Mouse (Mus musculus): Measurements from ENCODE around the gene Nt5c3. TPM values are rescaled to one million over a fixed set of nuclear protein-coding genes. Genes with fewer than 3 reads are reported as not detected.
"Not testable (repeated sequence)": the region's sequence is repeated elsewhere in the genome, so short reads cannot be mapped to it uniquely, and the experiment has no call there.

Gene Nt5c3
- polyA plus RNA-seq, 1 experiment: 54.6 TPM

- H3K4me3 ChIP-seq (ENCODE audit: insufficient read depth, low read length): no peak overlapping the region
- TF ChIP-seq CTCF (IDR thresholded peaks at IDR 0.05; ENCODE audit: extremely low read depth, insufficient read depth, low read length): no peak
- no peak overlapping the region for H3K27ac ChIP-seq (ENCODE audit: insufficient read depth, low read length)
- H3K4me1 ChIP-seq (ENCODE audit: control insufficient read depth, insufficient read depth, low read length): no peaks in the 10 kb centered on the region
Observed at GRCm38 (mm10) chr6:56890762-56891161, 33.0 kb downstream of the Nt5c3 start.

GRCm38 (mm10) chr6:56888561-56888960 lies 35.2 kb downstream of the Nt5c3 start:
- Histone ChIP-seq H3K4me1 (ENCODE audit: control insufficient read depth, insufficient read depth, low read length) (no peaks in the 10 kb centered on the region), H3K27ac (ENCODE audit: insufficient read depth, low read length) (no peak overlapping the region), H3K4me3 (ENCODE audit: insufficient read depth, low read length) (no peak overlapping the region)
- TF ChIP-seq CTCF (IDR thresholded peaks at IDR 0.05; ENCODE audit: extremely low read depth, insufficient read depth, low read length) (no peak), POLR2A (IDR thresholded peaks at IDR 0.05; ENCODE audit: extremely low read depth, insufficient read depth, low read length) (no peak)

GRCm38 (mm10) chr6:56879352-56879955 lies 44.3 kb downstream of the Nt5c3 start:
- H3K27ac ChIP-seq (ENCODE audit: insufficient read depth, low read length): no peak overlapping the region
- H3K4me1 ChIP-seq (ENCODE audit: control insufficient read depth, insufficient read depth, low read length): 0 out of 2 replicates have a peak, but pooled peaks cover 3% of the 10 kb centered on the region
- no peak overlapping the region for H3K4me3 ChIP-seq (ENCODE audit: insufficient read depth, low read length)
- no peak for TF ChIP-seq POLR2A (IDR thresholded peaks at IDR 0.05; ENCODE audit: extremely low read depth, insufficient read depth, low read length)
- TF ChIP-seq CTCF (IDR thresholded peaks at IDR 0.05; ENCODE audit: extremely low read depth, insufficient read depth, low read length): no peak

GRCm38 (mm10) chr6:56877985-56878384 lies 45.7 kb downstream of the Nt5c3 start:
- 0 out of 2 replicates have a peak, but pooled peaks cover 3% of the 10 kb centered on the region for H3K4me1 ChIP-seq (ENCODE audit: control insufficient read depth, insufficient read depth, low read length)
- TF ChIP-seq POLR2A (IDR thresholded peaks at IDR 0.05; ENCODE audit: extremely low read depth, insufficient read depth, low read length): no peak
- TF ChIP-seq CTCF (IDR thresholded peaks at IDR 0.05; ENCODE audit: extremely low read depth, insufficient read depth, low read length): no peak
- no peak overlapping the region for H3K4me3 ChIP-seq (ENCODE audit: insufficient read depth, low read length)
- H3K27ac ChIP-seq (ENCODE audit: insufficient read depth, low read length): no peak overlapping the region

GRCm38 (mm10) chr6:56876870-56877269 lies 46.9 kb downstream of the Nt5c3 start:
- H3K4me3 ChIP-seq (ENCODE audit: insufficient read depth, low read length): no peak overlapping the region
- H3K4me1 ChIP-seq (ENCODE audit: control insufficient read depth, insufficient read depth, low read length): 0 out of 2 replicates have a peak, but pooled peaks cover 3% of the 10 kb centered on the region
- no peak overlapping the region for H3K27ac ChIP-seq (ENCODE audit: insufficient read depth, low read length)
- TF ChIP-seq CTCF (IDR thresholded peaks at IDR 0.05; ENCODE audit: extremely low read depth, insufficient read depth, low read length) (no peak), POLR2A (IDR thresholded peaks at IDR 0.05; ENCODE audit: extremely low read depth, insufficient read depth, low read length) (no peak)

GRCm38 (mm10) chr6:56870027-56870426 lies 53.7 kb downstream of the Nt5c3 start:
- no peaks in the 10 kb centered on the region for H3K4me1 ChIP-seq (ENCODE audit: control insufficient read depth, insufficient read depth, low read length)
- TF ChIP-seq POLR2A (IDR thresholded peaks at IDR 0.05; ENCODE audit: extremely low read depth, insufficient read depth, low read length) (no peak), CTCF (IDR thresholded peaks at IDR 0.05; ENCODE audit: extremely low read depth, insufficient read depth, low read length) (no peak)
- no peak overlapping the region for H3K4me3 ChIP-seq (ENCODE audit: insufficient read depth, low read length)
- no peak overlapping the region for H3K27ac ChIP-seq (ENCODE audit: insufficient read depth, low read length)

GRCm38 (mm10) chr6:56868565-56868964 lies 55.2 kb downstream of the Nt5c3 start:
- TF ChIP-seq POLR2A (IDR thresholded peaks at IDR 0.05; ENCODE audit: extremely low read depth, insufficient read depth, low read length) (no peak), CTCF (IDR thresholded peaks at IDR 0.05; ENCODE audit: extremely low read depth, insufficient read depth, low read length) (no peak)
- H3K4me1 ChIP-seq (ENCODE audit: control insufficient read depth, insufficient read depth, low read length): no peaks in the 10 kb centered on the region
- no peak overlapping the region for H3K27ac ChIP-seq (ENCODE audit: insufficient read depth, low read length)
- H3K4me3 ChIP-seq (ENCODE audit: insufficient read depth, low read length): no peak overlapping the region

- not testable (repeated sequence) for H3K27ac ChIP-seq (ENCODE audit: insufficient read depth, low read length); H3K4me1 ChIP-seq (ENCODE audit: control insufficient read depth, insufficient read depth, low read length); H3K4me3 ChIP-seq (ENCODE audit: insufficient read depth, low read length)
Observed at GRCm38 (mm10) chr6:56866899-56867298, 56.8 kb downstream of the Nt5c3 start.

GRCm38 (mm10) chr6:56860205-56860848 lies 63.4 kb downstream of the Nt5c3 start:
- Histone ChIP-seq H3K4me1 (ENCODE audit: control insufficient read depth, insufficient read depth, low read length) (no peaks in the 10 kb centered on the region), H3K27ac (ENCODE audit: insufficient read depth, low read length) (no peak overlapping the region), H3K4me3 (ENCODE audit: insufficient read depth, low read length) (no peak overlapping the region)
- TF ChIP-seq CTCF (IDR thresholded peaks at IDR 0.05; ENCODE audit: extremely low read depth, insufficient read depth, low read length): no peak
- no peak for TF ChIP-seq POLR2A (IDR thresholded peaks at IDR 0.05; ENCODE audit: extremely low read depth, insufficient read depth, low read length)

- Histone ChIP-seq H3K4me3 (ENCODE audit: insufficient read depth, low read length) (no peak overlapping the region), H3K27ac (ENCODE audit: insufficient read depth, low read length) (no peak overlapping the region), H3K4me1 (ENCODE audit: control insufficient read depth, insufficient read depth, low read length) (no peaks in the 10 kb centered on the region)
- no peak for TF ChIP-seq CTCF (IDR thresholded peaks at IDR 0.05; ENCODE audit: extremely low read depth, insufficient read depth, low read length)
- no peak for TF ChIP-seq POLR2A (IDR thresholded peaks at IDR 0.05; ENCODE audit: extremely low read depth, insufficient read depth, low read length)
Observed at GRCm38 (mm10) chr6:56856748-56857147, 67.0 kb downstream of the Nt5c3 start.

Measured in cortical plate, adult 2 months (tissue).